Mouse (Mus musculus) central nervous system, embryonic 18 days (tissue): ENCODE results near the gene Dmgdh. TPM values are rescaled to one million over a fixed set of nuclear protein-coding genes. Genes with fewer than 3 reads are reported as not detected.

ENCODE experiments used
- polyA plus RNA-seq: library from polyadenylated mRNA; depleted of rRNA; stranded (reverse); fragments of >200 nt; gene quantifications from 2 replicates; pipeline ENCODE4 v1.2.3, GENCODE M21; 2012; rRNA removed

Dmgdh gene
- 0.12 and 0.24 TPM in 2 replicates for polyA plus RNA-seq

GRCm38 (mm10) chr13:93674131-93674561 lies at the start of gene Dmgdh, which contains the start of gene Bhmt2:
Gene Dmgdh, plus strand, starts transcription at chr13:93674433.
Gene Bhmt2, minus strand, starts transcription at chr13:93674302.

GRCm38 (mm10) chr13:93637282-93638245 lies 36.7 kb upstream of the Dmgdh start, which contains the start of gene Bhmt:
Gene Bhmt, minus strand, starts transcription at chr13:93637961.

GRCm38 (mm10) chr13:93771588-93772278 lies 97.5 kb downstream of the Dmgdh start, which contains the start of gene Arsb:
Gene Arsb, plus strand, starts transcription at chr13:93771630.

Other genes with a start within 250 kb of the Dmgdh start
- gene Jmy, start 174.6 kb upstream of the Dmgdh start, polyA plus RNA-seq = 13.1 and 13.4 TPM in 2 replicates
- gene Bhmt, start 36.5 kb upstream of the Dmgdh start, polyA plus RNA-seq = 0.15 TPM in 1 of 2 replicates, not detected in the other
- 0.07 TPM in 1 of 2 replicates, not detected in the other for gene Bhmt2, start 131 bp upstream of the Dmgdh start, polyA plus RNA-seq
- 24.4 and 25.4 TPM in 2 replicates for gene Arsb, start 97.2 kb downstream of the Dmgdh start, polyA plus RNA-seq